Mouse (Mus musculus) lung, embryonic 16.5 days (tissue): ENCODE measurements at regions not wholly inside any gene's neighbourhood (a gene's known extent, or its start where the extent isn't known, plus 50 kb on each side); places are given as distances from the start of the nearest gene placed in this dataset.

Experiments used
- ATAC-seq: fragments of 200-750 bp; cut with Nextera tagmentation; 2 replicates; pipeline ENCODE4 v1.8.0; 2017; ENCODE audit warnings: low read depth, mild to moderate bottlenecking, moderate library complexity
- H3K27ac ChIP-seq: fragments of 300-500 bp; sonication (generic); 2 replicates; pipeline ENCODE4 v1.5.1; 2014; ENCODE audit warnings: mild to moderate bottlenecking, control low read depth, low read length
- H3K27me3 ChIP-seq: fragments of 300-500 bp; sonication (generic); 2 replicates; pipeline ENCODE4 v1.6.1; 2014; ENCODE audit warnings: low read depth, low read length, mixed read lengths; ENCODE audit not compliant: control insufficient read depth, insufficient read depth
- H3K36me3 ChIP-seq: fragments of 300-500 bp; sonication (generic); 2 replicates; pipeline ENCODE4 v1.6.1; 2014; ENCODE audit warnings: low read length; ENCODE audit not compliant: control insufficient read depth, insufficient read depth
- H3K4me1 ChIP-seq: fragments of 300-500 bp; sonication (generic); replicated peaks from 2 replicates; pipeline ENCODE4 v1.6.1; 2014; ENCODE audit warnings: low read length, mixed read lengths; ENCODE audit not compliant: control insufficient read depth, insufficient read depth
- H3K4me2 ChIP-seq: fragments of 300-500 bp; sonication (generic); 2 replicates; pipeline ENCODE4 v1.6.1; 2014; ENCODE audit warnings: low read depth, low read length, control low read depth
- H3K4me3 ChIP-seq: fragments of 300-500 bp; sonication (generic); 2 replicates; pipeline ENCODE4 v1.5.1; 2014; ENCODE audit warnings: mild to moderate bottlenecking, low read length, control low read depth
- H3K9ac ChIP-seq: fragments of 300-500 bp; sonication (generic); 2 replicates; pipeline ENCODE4 v1.6.1; 2014; ENCODE audit warnings: low read length, control low read depth
- H3K9me3 ChIP-seq: fragments of 300-500 bp; sonication (generic); 2 replicates; pipeline ENCODE4 v1.6.1; 2016; ENCODE audit warnings: low read length; ENCODE audit not compliant: control insufficient read depth
- WGBS: fragments of 180-500 bp; shearing (Covaris S2); extraction: QIAGEN DNeasy Blood & Tissue Kit; methylation state at CpG from one replicate; pipeline ENCODE4 v1.1.7; 2014; 5-methylcytosine and 5-hydroxymethylcytosine counted together

DNA sequence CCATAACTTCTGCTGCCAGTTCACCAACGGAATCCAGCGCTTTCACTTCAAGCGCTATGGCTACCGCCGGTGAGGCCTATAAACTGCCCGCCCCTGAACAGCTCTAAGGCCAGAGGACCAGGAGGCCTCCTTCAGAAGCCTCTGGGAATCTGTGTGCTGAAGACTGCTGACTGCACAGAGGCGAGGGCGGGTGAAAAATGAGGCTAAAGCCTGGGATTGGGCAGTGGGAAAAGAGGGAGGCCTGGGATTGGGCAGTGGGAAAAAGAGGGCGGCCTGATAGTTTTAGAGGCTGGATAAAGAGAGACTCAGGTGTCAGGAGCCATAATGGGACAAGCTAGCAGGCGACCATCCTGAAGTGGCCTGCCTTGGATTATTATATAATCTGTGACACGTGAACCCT lies 80.8 kb downstream of the Plekhb2 start:
- 85% methylated on average over 11 of the region's 11 CpGs for WGBS
- Histone ChIP-seq H3K27ac (no peak overlapping the region), H3K9me3 (peaks cover 14% of the 10 kb centered on the region), H3K4me2 (no peak overlapping the region), H3K4me1 (no peaks in the 10 kb centered on the region), H3K9ac (no peak overlapping the region), H3K36me3 (no peaks in the 10 kb centered on the region), H3K4me3 (no peak overlapping the region), H3K27me3 (no peaks in the 10 kb centered on the region)
- ATAC-seq: no peak

DNA sequence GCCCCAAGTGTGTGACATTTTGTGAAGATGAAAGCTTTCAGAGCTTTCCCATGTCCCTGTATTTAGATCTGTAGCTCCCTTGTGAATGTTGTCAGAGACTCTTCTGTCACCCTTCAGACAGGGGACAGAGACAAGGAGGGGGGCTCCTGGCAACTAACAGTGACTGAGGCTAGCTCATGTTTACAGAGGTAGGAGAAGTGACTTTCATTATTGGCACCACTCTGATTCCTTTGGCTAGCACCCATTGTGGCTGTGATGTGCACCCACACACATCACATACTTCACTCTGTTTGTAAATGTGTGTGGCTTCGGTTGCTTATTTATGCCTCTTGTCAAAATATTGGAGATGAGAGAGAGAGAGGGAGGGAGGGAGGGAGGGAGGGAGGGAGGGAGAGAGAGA lies 93.4 kb downstream of the Plekhb2 start:
- WGBS: 67% methylated on average over 1 of the region's 1 CpGs
- H3K4me3 ChIP-seq: no peak overlapping the region
- H3K9ac ChIP-seq: no peak overlapping the region
- no peaks in the 10 kb centered on the region for H3K4me1 ChIP-seq
- no peak overlapping the region for H3K4me2 ChIP-seq
- no peak for ATAC-seq
- H3K27me3 ChIP-seq: no peaks in the 10 kb centered on the region
- H3K9me3 ChIP-seq: no peaks in the 10 kb centered on the region
- H3K36me3 ChIP-seq: no peaks in the 10 kb centered on the region
- no peak overlapping the region for H3K27ac ChIP-seq

DNA sequence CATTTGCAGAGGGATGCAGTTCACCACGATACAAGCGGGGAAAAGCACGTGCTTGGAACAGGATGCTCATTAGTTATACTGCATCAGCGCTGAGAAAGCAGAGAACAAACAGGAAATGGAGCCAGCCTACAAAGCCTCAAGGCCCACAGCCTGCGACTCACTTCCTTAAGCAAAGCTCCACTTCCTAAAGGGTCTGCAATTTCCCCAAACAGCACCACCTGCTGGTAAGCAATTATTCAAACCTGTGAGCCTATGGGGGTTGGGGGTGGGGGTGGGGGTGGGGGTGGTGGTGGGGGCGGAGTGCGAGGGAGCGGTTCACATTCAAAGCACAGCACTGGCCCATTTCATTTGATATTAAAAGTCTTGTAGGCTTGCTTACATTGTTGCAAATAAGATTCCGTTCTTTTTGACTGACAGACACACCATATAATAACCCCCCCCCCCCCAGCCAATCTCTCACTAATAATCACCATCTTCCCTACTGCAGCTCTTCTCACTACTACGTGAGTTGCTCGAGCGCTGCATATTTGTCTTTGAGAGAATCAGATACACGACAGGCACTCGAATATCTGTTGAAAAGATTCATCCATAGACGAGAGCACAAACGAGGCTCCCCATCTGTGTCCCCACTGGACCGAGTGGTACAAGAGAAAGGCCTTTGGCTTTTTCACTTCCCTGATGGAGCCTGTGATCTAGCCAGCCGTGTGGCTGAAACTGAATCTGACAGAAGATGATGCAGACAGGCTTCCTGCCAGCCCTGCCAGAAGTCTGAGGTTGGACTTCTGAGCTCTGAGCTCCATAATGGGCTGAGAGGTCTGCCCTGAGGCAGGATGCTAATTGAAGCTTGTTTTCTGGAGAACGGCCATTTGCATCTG lies 112.1 kb downstream of the Plekhb2 start:
- 69% methylated on average over 19 of the region's 19 CpGs for WGBS
- Histone ChIP-seq H3K4me3 (no peak overlapping the region), H3K9me3 (no peaks in the 10 kb centered on the region), H3K27me3 (no peaks in the 10 kb centered on the region), H3K4me2 (no peak overlapping the region), H3K9ac (no peak overlapping the region), H3K4me1 (no peaks in the 10 kb centered on the region), H3K27ac (no peak overlapping the region), H3K36me3 (no peaks in the 10 kb centered on the region)
- ATAC-seq: no peak

DNA sequence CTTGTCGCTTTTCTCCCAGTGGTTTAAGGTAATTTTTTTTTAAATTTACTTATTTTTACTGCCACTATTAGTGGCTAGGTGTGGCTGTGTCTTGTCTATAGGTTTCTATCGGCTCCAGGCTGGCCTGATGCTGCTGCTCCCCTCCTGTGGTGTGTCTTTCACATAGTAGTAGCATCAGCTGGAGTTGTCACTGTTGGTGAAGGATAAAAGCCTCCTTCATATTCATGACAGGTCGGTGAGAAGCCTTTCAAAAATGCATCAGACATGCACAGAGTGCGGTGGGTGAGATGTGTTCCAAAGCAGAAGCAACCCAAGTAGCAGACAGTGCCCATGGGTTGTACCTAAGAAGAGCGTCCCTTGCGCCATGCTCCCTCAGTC lies 112.7 kb downstream of the Plekhb2 start:
- Histone ChIP-seq H3K36me3 (no peaks in the 10 kb centered on the region), H3K4me3 (no peak overlapping the region), H3K9me3 (no peaks in the 10 kb centered on the region), H3K27ac (no peak overlapping the region), H3K4me1 (no peaks in the 10 kb centered on the region), H3K4me2 (no peak overlapping the region), H3K27me3 (no peaks in the 10 kb centered on the region), H3K9ac (no peak overlapping the region)
- ATAC-seq: no peak
- 80% methylated on average over 6 of the region's 6 CpGs for WGBS

DNA sequence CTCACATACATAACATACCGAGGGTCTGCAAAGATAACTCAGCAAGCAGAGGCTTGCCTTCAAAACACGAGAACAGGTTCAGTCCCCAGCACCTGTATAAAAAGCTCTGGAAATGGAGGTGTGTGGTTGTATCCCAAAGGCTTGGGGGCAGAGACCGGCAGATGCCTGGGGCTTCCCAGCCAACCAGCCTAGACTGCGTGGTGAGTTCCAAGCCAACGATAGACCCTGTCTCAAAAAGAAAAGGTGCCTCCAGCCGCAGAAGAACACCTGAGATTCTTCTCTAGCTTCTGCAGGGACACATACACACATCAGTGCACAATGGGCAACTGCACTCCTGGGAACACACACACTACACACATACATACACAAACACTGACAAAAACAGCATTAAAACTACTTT lies 125.0 kb downstream of the Plekhb2 start:
- Histone ChIP-seq H3K27me3 (no peaks in the 10 kb centered on the region), H3K4me3 (no peak overlapping the region), H3K9ac (no peak overlapping the region), H3K36me3 (no peaks in the 10 kb centered on the region), H3K4me1 (no peaks in the 10 kb centered on the region), H3K27ac (no peak overlapping the region), H3K9me3 (0 out of 2 replicates have a peak, but pooled peaks cover 3% of the 10 kb centered on the region), H3K4me2 (no peak overlapping the region)
- ATAC-seq: no peak
- 81% methylated on average over 6 of the region's 6 CpGs for WGBS

DNA sequence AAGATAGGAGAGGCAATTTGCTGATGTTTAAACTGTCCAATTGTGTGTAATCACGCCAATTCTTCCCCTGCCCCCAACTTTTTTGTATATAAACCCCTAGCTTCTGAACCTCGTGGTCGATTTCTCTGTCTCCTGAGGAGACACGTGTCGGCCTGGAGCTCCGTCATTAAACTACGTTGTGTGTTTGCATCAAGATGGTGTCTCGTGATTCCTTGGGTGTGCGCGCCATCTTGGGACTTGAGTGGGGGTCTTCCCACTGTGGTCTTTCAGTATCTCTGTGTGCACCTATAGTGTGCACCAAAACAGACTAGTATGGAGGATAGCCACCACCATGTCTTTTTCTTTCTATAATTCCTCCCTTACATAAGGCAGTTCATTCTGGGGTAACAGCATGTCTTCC lies 128.4 kb downstream of the Plekhb2 start:
- ATAC-seq: no peak
- Histone ChIP-seq H3K27ac (no peak overlapping the region), H3K27me3 (no peaks in the 10 kb centered on the region), H3K9me3 (0 out of 2 replicates have a peak, but pooled peaks cover 3% of the 10 kb centered on the region), H3K4me2 (no peak overlapping the region), H3K9ac (no peak overlapping the region), H3K36me3 (no peaks in the 10 kb centered on the region), H3K4me1 (no peaks in the 10 kb centered on the region), H3K4me3 (no peak overlapping the region)
- WGBS: 88% methylated on average over 10 of the region's 10 CpGs

DNA sequence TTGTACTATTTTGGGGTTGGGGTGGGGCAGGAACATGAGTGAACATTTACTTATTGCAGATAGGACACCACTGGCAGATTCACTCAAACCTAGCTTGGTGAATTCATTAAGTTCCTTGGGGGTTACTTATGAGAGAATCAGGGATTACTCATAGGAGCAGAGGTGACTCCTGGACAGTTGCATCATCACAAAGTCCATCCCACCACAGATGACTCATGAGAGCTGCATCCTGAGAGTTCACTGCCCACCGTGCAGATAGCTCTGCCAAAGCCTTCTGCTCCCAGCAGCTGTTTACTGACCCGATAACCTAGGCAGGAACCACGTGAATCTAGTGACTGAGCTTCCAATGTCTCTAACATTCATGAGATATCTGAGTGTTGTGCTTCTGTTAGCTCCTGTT lies 129.6 kb downstream of the Plekhb2 start:
- 0 out of 2 replicates have a peak, but pooled peaks cover 3% of the 10 kb centered on the region for H3K9me3 ChIP-seq
- H3K27me3 ChIP-seq: no peaks in the 10 kb centered on the region
- H3K9ac ChIP-seq: no peak overlapping the region
- 68% methylated on average over 3 of the region's 3 CpGs for WGBS
- no peak overlapping the region for H3K27ac ChIP-seq
- H3K4me1 ChIP-seq: no peaks in the 10 kb centered on the region
- H3K36me3 ChIP-seq: no peaks in the 10 kb centered on the region
- H3K4me2 ChIP-seq: no peak overlapping the region
- no peak for ATAC-seq
- H3K4me3 ChIP-seq: no peak overlapping the region

DNA sequence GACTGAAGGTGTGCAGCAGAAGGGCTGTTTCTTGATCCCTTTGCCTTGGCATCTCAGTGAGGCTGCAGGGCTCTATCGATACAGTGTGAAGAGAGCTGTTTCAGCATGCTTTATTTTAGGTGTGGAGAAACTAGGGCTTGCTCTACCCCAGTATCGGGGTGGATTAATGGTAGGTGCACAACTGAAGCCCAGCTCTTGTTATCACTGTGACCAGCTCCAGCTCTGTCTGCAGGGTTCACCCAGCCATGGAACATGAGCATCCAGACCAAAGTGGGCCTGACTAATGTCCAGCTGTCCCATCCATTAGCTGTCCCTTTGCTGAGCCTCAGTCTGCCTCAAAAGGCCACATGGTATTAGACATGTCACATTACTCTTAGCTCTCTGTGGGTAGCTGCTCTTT lies 132.2 kb downstream of the Plekhb2 start:
- no peaks in the 10 kb centered on the region for H3K36me3 ChIP-seq
- 0 out of 2 replicates have a peak, but pooled peaks cover 3% of the 10 kb centered on the region for H3K9me3 ChIP-seq
- no peaks in the 10 kb centered on the region for H3K27me3 ChIP-seq
- 87% methylated on average over 2 of the region's 2 CpGs for WGBS
- ATAC-seq: no peak
- no peaks in the 10 kb centered on the region for H3K4me1 ChIP-seq
- no peak overlapping the region for H3K9ac ChIP-seq
- no peak overlapping the region for H3K27ac ChIP-seq
- H3K4me2 ChIP-seq: no peak overlapping the region
- no peak overlapping the region for H3K4me3 ChIP-seq

DNA sequence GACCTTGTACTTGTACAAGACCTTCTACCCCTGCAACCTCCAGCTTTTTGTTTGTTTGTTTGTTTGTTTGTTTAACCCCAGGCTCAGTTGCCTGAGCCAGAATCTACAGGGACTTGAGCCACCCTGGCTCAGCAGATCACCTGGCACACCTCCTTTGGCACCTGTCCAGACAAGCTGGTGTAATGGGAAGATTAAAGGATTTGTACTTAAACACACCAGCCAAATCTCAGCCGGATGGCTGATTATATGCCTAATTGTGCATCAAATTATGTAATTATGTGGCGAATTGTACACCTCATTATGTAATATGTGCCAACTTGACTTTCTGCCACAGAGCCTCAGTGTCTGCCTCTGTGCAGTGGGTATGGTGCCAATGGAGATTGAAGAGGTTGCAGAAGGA lies 133.2 kb downstream of the Plekhb2 start:
- Histone ChIP-seq H3K9me3 (0 out of 2 replicates have a peak, but pooled peaks cover 3% of the 10 kb centered on the region), H3K27ac (no peak overlapping the region), H3K4me1 (no peaks in the 10 kb centered on the region), H3K4me2 (no peak overlapping the region), H3K36me3 (no peaks in the 10 kb centered on the region), H3K27me3 (no peaks in the 10 kb centered on the region), H3K9ac (no peak overlapping the region), H3K4me3 (no peak overlapping the region)
- ATAC-seq: no peak
- 75% methylated on average over 2 of the region's 2 CpGs for WGBS
